ENCODE assay signal across 11 mouse cellular contexts in the genomic region with DNA sequence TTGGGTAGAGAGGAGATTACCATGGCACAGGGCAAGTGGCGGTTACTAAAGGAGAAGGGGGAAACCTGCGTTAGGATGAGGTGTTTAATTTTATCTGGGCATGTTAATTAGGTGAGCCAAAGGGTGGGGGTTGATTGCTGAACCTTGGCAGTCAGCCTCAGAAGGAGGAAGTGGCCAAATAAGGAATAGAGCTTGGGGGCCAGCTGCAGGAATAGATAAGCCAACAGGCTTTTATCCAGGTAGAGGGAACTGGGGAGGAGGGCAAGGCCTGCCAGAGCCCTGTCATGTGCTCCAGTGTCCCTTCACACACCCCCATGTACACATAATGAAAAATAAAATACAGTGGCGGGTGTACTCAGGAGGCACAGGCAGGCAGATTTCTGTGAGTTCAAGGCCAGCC. TPM values are rescaled to one million over a fixed set of nuclear protein-coding genes. Genes with fewer than 3 reads are reported as not detected.
DNase-seq lines count a peak whose midpoint lies in the region; ATAC-seq lines count a peak whose summit lies in the region.
"Had no signal": no experiment of that assay in that cellular context is flagged by ENCODE, and none has a peak within 500 bp of the region (broad histone marks: within the 10 kb centered on the region; RNA-seq: fewer than 3 reads in every experiment).

No protein-coding gene starts in this region.

- no peaks in the 10 kb centered on the region for H3K4me1 ChIP-seq in forebrain, embryonic 14.5 days (ENCODE audit: control insufficient read depth, insufficient read depth, low read length)
- H3K4me1 ChIP-seq in forebrain, embryonic 15.5 days = peaks cover 14% of the 10 kb centered on the region
- H3K4me1 ChIP-seq in liver, embryonic 15.5 days (replicated peaks) = peaks cover 43% of the 10 kb centered on the region

- no peak overlapping the region for H3K4me2 ChIP-seq in forebrain, embryonic 14.5 days (ENCODE audit: low read length)
- no peak overlapping the region for H3K4me2 ChIP-seq in forebrain, embryonic 15.5 days (replicated peaks)
- H3K4me2 ChIP-seq in liver, embryonic 15.5 days = no peak overlapping the region
- H3K4me2 ChIP-seq: embryonic facial prominence, embryonic 12.5 days; midbrain, embryonic 12.5 days had no signal

- DNase-seq in forebrain, embryonic 14.5 days (ENCODE audit: low spot score) = no peak
- peak; percentile 84 for DNase-seq in A20 (ENCODE audit: low read depth, low spot score)
- no peak for DNase-seq in right cerebral cortex, postnatal 36 days (ENCODE audit: low spot score in 2 of 2)
- DNase-seq in kidney, adult 18-20 months = no peak
- DNase-seq: right cerebral cortex, adult 18-20 months had no signal

- H3K27ac ChIP-seq in forebrain, embryonic 14.5 days (ENCODE audit: low read depth, low read length) = 0 out of 2 replicates have a peak overlapping the region, but pooled peaks have one; percentile 33
- H3K27ac ChIP-seq in forebrain, embryonic 15.5 days (replicated peaks) = no peak overlapping the region
- H3K27ac ChIP-seq in liver, embryonic 15.5 days (replicated peaks) = no peak overlapping the region
- H3K27ac ChIP-seq: embryonic facial prominence, embryonic 12.5 days had no signal

- H3K27me3 ChIP-seq in forebrain, embryonic 14.5 days (replicated peaks; ENCODE audit: control insufficient read depth, insufficient read depth, low read length) = no peaks in the 10 kb centered on the region
- no peaks in the 10 kb centered on the region for H3K27me3 ChIP-seq in forebrain, embryonic 15.5 days
- H3K27me3 ChIP-seq in liver, embryonic 15.5 days = no peaks in the 10 kb centered on the region
- H3K27me3 ChIP-seq: embryonic facial prominence, embryonic 12.5 days; midbrain, embryonic 12.5 days had no signal

- 46% methylated on average over 3 of the region's 3 CpGs for WGBS in forebrain, embryonic 14.5 days
- WGBS in forebrain, embryonic 15.5 days = 45% methylated on average over 3 of the region's 3 CpGs
- WGBS in liver, embryonic 15.5 days (ENCODE audit: insufficient replicate concordance) = 16% methylated on average over 3 of the region's 3 CpGs

- no peak overlapping the region for H3K9ac ChIP-seq in forebrain, embryonic 14.5 days (ENCODE audit: low read length)
- H3K9ac ChIP-seq in forebrain, embryonic 15.5 days (replicated peaks) = no peak overlapping the region
- no peak overlapping the region for H3K9ac ChIP-seq in liver, embryonic 15.5 days
- H3K9ac ChIP-seq: embryonic facial prominence, embryonic 12.5 days; midbrain, embryonic 12.5 days had no signal

- ATAC-seq in forebrain, embryonic 14.5 days = no peak
- no peak for ATAC-seq in forebrain, embryonic 15.5 days (replicated peaks)
- ATAC-seq in granulocyte monocyte progenitor cell, adult 5-6 weeks (replicated peaks; ENCODE audit: poor library complexity, severe bottlenecking) = peak; percentile 62
- peak; percentile 76 for ATAC-seq in liver, embryonic 15.5 days (ENCODE audit: insufficient read depth)
- no peak for ATAC-seq in CD4-positive, CD25-positive, alpha-beta regulatory T cell, adult 4 months

- peaks cover 27% of the 10 kb centered on the region for H3K36me3 ChIP-seq in forebrain, embryonic 14.5 days (ENCODE audit: control insufficient read depth, insufficient read depth, low read length)
- peaks cover 23% of the 10 kb centered on the region for H3K36me3 ChIP-seq in forebrain, embryonic 15.5 days
- H3K36me3 ChIP-seq in liver, embryonic 15.5 days (replicated peaks) = peaks cover 20% of the 10 kb centered on the region

- H3K9me3 ChIP-seq in forebrain, embryonic 14.5 days (replicated peaks; ENCODE audit: control insufficient read depth, low read length) = 0 out of 2 replicates have a peak, but pooled peaks cover 6% of the 10 kb centered on the region
- H3K9me3 ChIP-seq in forebrain, embryonic 15.5 days = 0 out of 2 replicates have a peak, but pooled peaks cover 4% of the 10 kb centered on the region
- no peaks in the 10 kb centered on the region for H3K9me3 ChIP-seq in liver, embryonic 15.5 days (replicated peaks)
- H3K9me3 ChIP-seq: embryonic facial prominence, embryonic 12.5 days had no signal

- no peak overlapping the region for H3K4me3 ChIP-seq in forebrain, embryonic 14.5 days (ENCODE audit: low read depth, low read length)
- H3K4me3 ChIP-seq in forebrain, embryonic 15.5 days = no peak overlapping the region
- no peak overlapping the region for H3K4me3 ChIP-seq in liver, embryonic 15.5 days (replicated peaks)
- H3K4me3 ChIP-seq: embryonic facial prominence, embryonic 12.5 days; midbrain, embryonic 12.5 days had no signal

RNA-seq across cellular contexts. Expression of a gene that starts 13.2 kb away (rescaled TPM):
- 2,256 and 2,267 TPM in 2 replicates for polyA plus RNA-seq in forebrain, embryonic 14.5 days (2014; fragmentation: Nextera tagmentation; extraction: Ambion mirVana)
- 2,112 and 2,174 TPM in 2 replicates for polyA plus RNA-seq in forebrain, embryonic 15.5 days (2015; fragmentation: Nextera tagmentation; extraction: Ambion mirVana)
- 154 and 167 TPM in 2 replicates for total RNA-seq in granulocyte monocyte progenitor cell, adult 5-6 weeks (2014; fragmentation: Nextera tagmentation)
- total RNA-seq in granulocyte monocyte progenitor cell, adult 5-6 weeks (2017) = 549 and 572 TPM in 2 replicates
- 390 and 490 TPM in 2 replicates for polyA plus RNA-seq in liver, embryonic 15.5 days (2015; fragmentation: Nextera tagmentation; extraction: Ambion mirVana)
- polyA plus RNA-seq in CD4-positive, CD25-positive, alpha-beta regulatory T cell, adult 4 months (2017; shearing (Covaris generic)) = 1,000 to 10,000 TPM; 1,192 to 2,031 TPM

RNA-seq across cellular contexts. Expression of a gene that starts 52.9 kb away (rescaled TPM):
- polyA plus RNA-seq in forebrain, embryonic 14.5 days (2014; fragmentation: Nextera tagmentation; extraction: Ambion mirVana) = 12.5 and 13.1 TPM in 2 replicates
- polyA plus RNA-seq in forebrain, embryonic 15.5 days (2015; fragmentation: Nextera tagmentation; extraction: Ambion mirVana) = 16.5 and 16.6 TPM in 2 replicates
- total RNA-seq in granulocyte monocyte progenitor cell, adult 5-6 weeks (2014; fragmentation: Nextera tagmentation) = 11.1 and 19.6 TPM in 2 replicates
- 26.8 and 34.4 TPM in 2 replicates for total RNA-seq in granulocyte monocyte progenitor cell, adult 5-6 weeks (2017)
- 4.1 and 4.8 TPM in 2 replicates for polyA plus RNA-seq in liver, embryonic 15.5 days (2015; fragmentation: Nextera tagmentation; extraction: Ambion mirVana)
- polyA plus RNA-seq in CD4-positive, CD25-positive, alpha-beta regulatory T cell, adult 4 months (2017; shearing (Covaris generic)) = 10 to 100 TPM; 12.6 to 23.3 TPM

Comparison
In these comparisons a context has a peak if more than half of its experiments do, and no peak if none do; other contexts are left out.
1. ATAC-seq: peak in granulocyte monocyte progenitor cell, adult 5-6 weeks (single experiment) and liver, embryonic 15.5 days (single experiment); none in forebrain, embryonic 14.5 days (single experiment), forebrain, embryonic 15.5 days (single experiment) and CD4-positive, CD25-positive, alpha-beta regulatory T cell, adult 4 months (single experiment).